Mouse (Mus musculus) MEL (cell line): ENCODE results near the gene Tnk2. TPM values are rescaled to one million over a fixed set of nuclear protein-coding genes. Genes with fewer than 3 reads are reported as not detected.

Experiments used
- DNase-seq: peaks from one replicate; pipeline ENCODE4 v3.0.0; 2011; ENCODE audit warnings: low read depth, low spot score
- H3K27ac ChIP-seq: 2 replicates; pipeline ENCODE4 v1.5.1; 2012; ENCODE audit warnings: low read depth, mild to moderate bottlenecking, control low read depth, low read length, moderate library complexity; ENCODE audit not compliant: control insufficient read depth
- H3K27me3 ChIP-seq, 2 experiments: fragments of 150-350 bp in 1 of 2; sonication (generic) in 1 of 2; 2 replicates each; pipeline ENCODE4 v1.6.1; 2012; ENCODE audit warnings: low read length in 2 of 2, mild to moderate bottlenecking in 2 of 2, improper control_type of control experiment in 1 of 2, moderate library complexity in 1 of 2; ENCODE audit not compliant: insufficient read depth in 2 of 2, control insufficient read depth in 1 of 2
- H3K36me3 ChIP-seq, 2 experiments: 2 replicates each; pipeline ENCODE4 v1.6.1; 2012 to 2014; ENCODE audit warnings: low read length in 2 of 2, improper control_type of control experiment in 1 of 2, inconsistent platforms in 1 of 2, mild to moderate bottlenecking in 1 of 2; ENCODE audit not compliant: insufficient read depth in 2 of 2, control insufficient read depth in 1 of 2
- H3K4me1 ChIP-seq, 2 experiments: fragments of 150-350 bp in 1 of 2; sonication (generic) in 1 of 2; 2 replicates each; pipeline ENCODE4 v1.6.1; 2012; ENCODE audit warnings: low read length in 2 of 2, improper control_type of control experiment in 1 of 2, mild to moderate bottlenecking in 1 of 2; ENCODE audit not compliant: insufficient read depth in 2 of 2, control insufficient read depth in 1 of 2
- H3K4me3 ChIP-seq, 2 experiments: fragments of 150-350 bp in 1 of 2; sonication (generic) in 1 of 2; 2 replicates each; pipeline ENCODE4 v1.5.1; 2012; ENCODE audit warnings: low read depth in 2 of 2, low read length in 2 of 2, mild to moderate bottlenecking in 2 of 2, moderate library complexity in 2 of 2, control low read depth in 1 of 2, improper control_type of control experiment in 1 of 2; ENCODE audit not compliant: control insufficient read depth in 1 of 2, insufficient read depth in 1 of 2
- H3K79me2 ChIP-seq: 2 replicates; pipeline ENCODE4 v1.6.1; 2012; ENCODE audit warnings: mild to moderate bottlenecking, low read length, moderate library complexity; ENCODE audit not compliant: control insufficient read depth, poor library complexity, insufficient read depth
- H3K9ac ChIP-seq: 2 replicates; pipeline ENCODE4 v1.6.1; 2012; ENCODE audit warnings: low read depth, mild to moderate bottlenecking, control low read depth, low read length, moderate library complexity; ENCODE audit not compliant: control insufficient read depth, poor library complexity, severe bottlenecking
- H3K9me3 ChIP-seq: fragments of 150-350 bp; sonication (generic); replicated peaks from 2 replicates; pipeline ENCODE4 v1.6.1; 2012; ENCODE audit warnings: mild to moderate bottlenecking, low read length, improper control_type of control experiment, moderate library complexity; ENCODE audit not compliant: insufficient read depth
- CHD1 ChIP-seq: IDR thresholded peaks from 2 replicates; pipeline ENCODE4 v1.6.1; 2012; ENCODE audit warnings: low read depth, mild to moderate bottlenecking, inconsistent platforms, low read length, improper control_type of control experiment
- CTCF ChIP-seq, 3 experiments: IDR thresholded peaks in 2 of 3; conservative IDR thresholded peaks in 1 of 3; 2 replicates each; pipeline ENCODE4 v1.5.1; 2011 to 2012; ENCODE audit warnings: low read length in 3 of 3, low read depth in 2 of 3, mild to moderate bottlenecking in 2 of 3, improper control_type of control experiment in 1 of 3, inconsistent platforms in 1 of 3, mixed read lengths in 1 of 3, moderate library complexity in 1 of 3; ENCODE audit not compliant: control insufficient read depth in 1 of 3, insufficient read depth in 1 of 3, poor library complexity in 1 of 3, severe bottlenecking in 1 of 3
- E2F4 ChIP-seq: IDR thresholded peaks from 2 replicates; pipeline ENCODE4 v1.6.1; 2011; ENCODE audit warnings: low read depth, low read length, improper control_type of control experiment, borderline replicate concordance
- ELF1 ChIP-seq: IDR thresholded peaks from 2 replicates; pipeline ENCODE4 v1.6.1; 2014; ENCODE audit warnings: low read depth, mild to moderate bottlenecking, inconsistent platforms, low read length, improper control_type of control experiment, moderate library complexity
- ETS1 ChIP-seq: IDR thresholded peaks from 2 replicates; pipeline ENCODE4 v1.6.1; 2012; ENCODE audit warnings: low read depth, mild to moderate bottlenecking, inconsistent platforms, low read length, improper control_type of control experiment, moderate library complexity
- GABPA ChIP-seq: IDR thresholded peaks from 2 replicates; pipeline ENCODE4 v1.6.1; 2012; ENCODE audit warnings: low read depth, mild to moderate bottlenecking, inconsistent platforms, low read length, improper control_type of control experiment, moderate library complexity
- GATA1 ChIP-seq: IDR thresholded peaks from 2 replicates; pipeline ENCODE4 v1.6.1; 2011; ENCODE audit warnings: low read depth, low read length, improper control_type of control experiment
- JUND ChIP-seq: IDR thresholded peaks from 2 replicates; pipeline ENCODE4 v1.6.1; 2011; ENCODE audit warnings: low read depth, mild to moderate bottlenecking, improper control_type of control experiment, low read length
- KAT2A ChIP-seq: conservative IDR thresholded peaks from 2 replicates; pipeline ENCODE4 v1.6.1; 2012; ENCODE audit warnings: low read depth, low read length, improper control_type of control experiment, inconsistent platforms
- MAFK ChIP-seq: IDR thresholded peaks from 2 replicates; pipeline ENCODE4 v1.6.1; 2011; ENCODE audit warnings: low read depth, mild to moderate bottlenecking, low read length, improper control_type of control experiment, borderline replicate concordance
- MAX ChIP-seq: IDR thresholded peaks from 2 replicates; pipeline ENCODE4 v1.6.1; 2011; ENCODE audit warnings: low read length, improper control_type of control experiment
- MYB ChIP-seq: IDR thresholded peaks from 2 replicates; pipeline ENCODE4 v1.6.1; 2011; ENCODE audit warnings: mild to moderate bottlenecking, low read depth, low read length, improper control_type of control experiment
- NELFE ChIP-seq: IDR thresholded peaks from 2 replicates; pipeline ENCODE4 v1.6.1; 2011; ENCODE audit warnings: low read depth, low read length, improper control_type of control experiment
- POLR2A ChIP-seq, 2 experiments: IDR thresholded peaks; 2 replicates each; pipeline ENCODE4 v1.6.1; 2011 to 2012; ENCODE audit warnings: low read length in 2 of 2, mild to moderate bottlenecking in 2 of 2, control low read depth in 1 of 2, improper control_type of control experiment in 1 of 2, low read depth in 1 of 2, moderate library complexity in 1 of 2; ENCODE audit not compliant: control insufficient read depth in 1 of 2, insufficient read depth in 1 of 2, poor library complexity in 1 of 2
- POLR2AphosphoS2 ChIP-seq: IDR thresholded peaks from 2 replicates; pipeline ENCODE4 v1.6.1; 2011; ENCODE audit warnings: low read length, improper control_type of control experiment
- POLR2AphosphoS5 ChIP-seq: IDR thresholded peaks from 2 replicates; pipeline ENCODE4 v1.6.1; 2012; ENCODE audit warnings: low read depth, borderline replicate concordance, mild to moderate bottlenecking, inconsistent platforms, low read length, moderate library complexity, mixed read lengths
- RAD21 ChIP-seq: IDR thresholded peaks from 2 replicates; pipeline ENCODE4 v1.6.1; 2011; ENCODE audit warnings: mild to moderate bottlenecking, low read depth, low read length, improper control_type of control experiment
- SIN3A ChIP-seq: IDR thresholded peaks from 2 replicates; pipeline ENCODE4 v1.6.1; 2012; ENCODE audit warnings: low read length, improper control_type of control experiment, inconsistent platforms
- TCF12 ChIP-seq: IDR thresholded peaks from 2 replicates; pipeline ENCODE4 v1.6.1; 2014; ENCODE audit warnings: low read depth, mild to moderate bottlenecking, inconsistent platforms, low read length, improper control_type of control experiment, moderate library complexity
- UBTF ChIP-seq: IDR thresholded peaks from 2 replicates; pipeline ENCODE4 v1.6.1; 2012; ENCODE audit warnings: low read depth, mild to moderate bottlenecking, inconsistent platforms, low read length, improper control_type of control experiment, moderate library complexity, borderline replicate concordance; ENCODE audit not compliant: insufficient read depth
- USF2 ChIP-seq, 2 experiments: IDR thresholded peaks; 2 replicates each; pipeline ENCODE4 v1.6.1; 2011 to 2012; ENCODE audit warnings: improper control_type of control experiment in 2 of 2, low read length in 2 of 2, borderline replicate concordance in 1 of 2, inconsistent platforms in 1 of 2, low read depth in 1 of 2, mild to moderate bottlenecking in 1 of 2; ENCODE audit not compliant: insufficient read depth in 1 of 2
- ZC3H11A ChIP-seq: IDR thresholded peaks from 2 replicates; pipeline ENCODE4 v1.6.1; 2012; ENCODE audit warnings: low read depth, mild to moderate bottlenecking, inconsistent platforms, low read length, improper control_type of control experiment
- ZKSCAN1 ChIP-seq: IDR thresholded peaks from 2 replicates; pipeline ENCODE4 v1.6.1; 2012; ENCODE audit warnings: low read depth, mild to moderate bottlenecking, inconsistent platforms, low read length, improper control_type of control experiment, moderate library complexity
- ZNF384 ChIP-seq: IDR thresholded peaks from 2 replicates; pipeline ENCODE4 v1.6.1; 2012; ENCODE audit warnings: low read depth, mild to moderate bottlenecking, inconsistent platforms, low read length, improper control_type of control experiment
- polyA plus RNA-seq, 2 experiments: library from polyadenylated mRNA; stranded (reverse) in 1 of 2; unstranded in 1 of 2; fragments of >175 nt in 1 of 2; fragments of >200 nt in 1 of 2; gene quantifications; 2 replicates each; pipeline versions ENCODE4 v1.2.1 to v1.2.4; 2012; ENCODE audit warnings: low replicate concordance in 2 of 2, low read depth in 1 of 2; ENCODE audit not compliant: insufficient read length in 2 of 2, insufficient read depth in 1 of 2, missing spikeins in 1 of 2
- total RNA-seq: library from RNA; depleted of rRNA; stranded (reverse); fragments of 300-350 nt; gene quantifications from 2 replicates; pipeline ENCODE4 v1.2.3, GENCODE M21; 2012

Gene Tnk2
- total and polyA plus RNA-seq, 3 experiments, result 34.8 to 77.0 TPM; not detected in 1

DNA sequence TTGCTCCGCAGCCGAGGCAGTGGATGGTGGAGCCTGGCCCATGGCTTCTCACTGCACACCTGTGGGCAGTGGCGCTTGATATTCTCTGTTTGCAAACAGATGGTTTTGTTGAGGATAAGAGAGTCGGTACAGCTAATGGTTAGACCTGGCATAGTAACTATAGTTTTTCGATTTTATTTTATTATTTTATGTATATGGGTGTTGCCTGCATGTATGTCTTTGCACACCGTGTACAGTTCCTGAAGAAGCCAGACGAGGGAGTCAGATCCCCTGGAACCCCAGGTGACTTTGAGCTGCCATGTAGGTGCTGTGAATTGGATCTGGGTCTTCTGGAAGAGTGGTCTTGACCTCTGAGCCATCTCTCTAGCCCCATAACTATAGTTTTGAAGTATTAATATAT lies 18.7 kb downstream of the Tnk2 start:
- no peak overlapping the region for H3K9ac ChIP-seq
- no peak overlapping the region for H3K27ac ChIP-seq
- no peak for TF ChIP-seq ZC3H11A
- no peak for TF ChIP-seq MAFK
- no peak for TF ChIP-seq ETS1
- no peak for TF ChIP-seq CHD1
- TF ChIP-seq, all 39 proteins: peak for 0
- Histone ChIP-seq H3K27me3 (no peaks in the 10 kb centered on the region), H3K9me3 (no peaks in the 10 kb centered on the region), H3K79me2 (no peaks in the 10 kb centered on the region; the same call in 1 of the 2 replicates), H3K36me3 (peaks cover 0 to 28% of the 10 kb centered on the region in 2 experiments; a peak in 2 of 4 replicates), H3K4me3 (no peak overlapping the region), H3K4me1 (peaks cover 10 to 31% of the 10 kb centered on the region in 2 experiments)
- no peak for DNase-seq

DNA sequence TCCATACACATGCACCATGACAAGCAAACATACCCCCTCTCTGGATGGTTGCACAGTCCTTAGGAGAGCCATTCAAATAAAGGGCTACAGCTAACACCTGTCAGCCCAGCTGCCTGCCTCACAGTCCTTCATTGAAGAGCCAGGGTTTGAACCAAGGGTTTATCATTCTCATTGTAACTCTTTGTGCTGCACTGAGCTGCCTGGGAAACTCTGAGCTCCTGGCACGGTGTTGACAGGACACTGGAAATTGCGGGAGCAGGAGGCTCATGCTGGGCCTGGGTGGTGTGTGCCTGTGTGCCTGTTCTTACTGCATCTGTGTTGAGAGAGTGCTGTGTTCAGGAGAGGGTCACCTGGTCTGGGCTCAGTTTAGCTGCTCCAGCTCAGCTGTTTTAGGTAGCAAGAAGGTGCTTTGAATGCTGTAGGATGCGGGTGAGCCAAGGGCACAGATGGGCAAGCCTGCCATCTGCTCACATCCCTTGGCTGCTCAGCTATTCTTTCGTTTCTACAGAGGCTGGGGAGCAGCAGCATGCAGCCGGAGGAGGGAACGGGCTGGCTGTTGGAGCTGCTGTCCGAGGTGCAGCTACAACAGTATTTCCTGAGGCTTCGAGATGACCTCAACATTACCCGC lies 19.7 kb downstream of the Tnk2 start:
- TF ChIP-seq KAT2A (no peak), JUND (no peak), CHD1 (no peak), NELFE (no peak), CTCF (IDR thresholded peaks at IDR 0.05 in 2 of 3, conservative IDR thresholded peaks at IDR 0.05 in 1 of 3; ENCODE audit: control insufficient read depth in 1 of 3, insufficient read depth in 1 of 3, low read depth in 2 of 3, low read length in 3 of 3, poor library complexity in 1 of 3, severe bottlenecking in 1 of 3) (no peak), POLR2AphosphoS2 (no peak)
- H3K36me3 ChIP-seq, result peaks cover 0 to 28% of the 10 kb centered on the region in 2 experiments; a peak in 2 of 4 replicates
- H3K9me3 ChIP-seq, result no peaks in the 10 kb centered on the region
- H3K4me1 ChIP-seq, result peaks cover 10 to 34% of the 10 kb centered on the region in 2 experiments
- no peak overlapping the region for H3K4me3 ChIP-seq
- H3K79me2 ChIP-seq, result no peaks in the 10 kb centered on the region; the same call in 1 of the 2 replicates
- no peak overlapping the region for H3K9ac ChIP-seq
- no peaks in the 10 kb centered on the region for H3K27me3 ChIP-seq
- DNase-seq, result no peak
- H3K27ac ChIP-seq, result no peak overlapping the region

DNA sequence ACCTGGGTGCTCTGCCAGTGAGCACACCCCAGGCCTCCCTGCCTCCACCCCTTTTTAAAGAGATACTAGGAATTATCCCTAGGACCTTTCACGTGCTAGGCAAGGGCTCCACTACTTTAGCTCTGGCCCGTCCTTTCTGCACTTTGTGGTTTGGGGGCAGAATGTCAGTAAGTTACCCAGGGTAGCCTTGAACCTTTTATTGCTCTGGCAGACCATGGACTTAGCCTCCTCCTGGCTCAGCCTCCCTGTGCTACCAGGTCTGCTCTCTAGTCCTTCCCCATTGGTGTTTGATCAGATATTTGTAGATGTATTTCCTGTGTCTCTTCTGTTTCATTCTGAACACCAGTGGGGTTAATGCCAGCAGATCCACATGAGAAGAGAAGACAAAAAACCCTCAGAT lies 20.5 kb downstream of the Tnk2 start:
- Histone ChIP-seq H3K36me3 (peaks cover 0 to 28% of the 10 kb centered on the region in 2 experiments; a peak in 2 of 4 replicates), H3K27ac (peak overlapping the region; percentile 44; the same call in 1 of the 2 replicates), H3K4me3 (no peak overlapping the region)

More for the DNA sequence above, 20.5 kb downstream of the Tnk2 start:
- TF ChIP-seq CTCF (IDR thresholded peaks at IDR 0.05 in 2 of 3, conservative IDR thresholded peaks at IDR 0.05 in 1 of 3; ENCODE audit: control insufficient read depth in 1 of 3, insufficient read depth in 1 of 3, low read depth in 2 of 3, low read length in 3 of 3, poor library complexity in 1 of 3, severe bottlenecking in 1 of 3) (no peak), MAX (no peak), E2F4 (no peak), ELF1 (no peak), UBTF (no peak), ZC3H11A (no peak), TCF12 (no peak), MAFK (no peak), ZNF384 (no peak), NELFE (no peak), GABPA (no peak), RAD21 (no peak), POLR2A (IDR thresholded peaks at IDR 0.05; ENCODE audit: control insufficient read depth in 1 of 2, insufficient read depth in 1 of 2, low read depth in 1 of 2, low read length in 2 of 2, poor library complexity in 1 of 2) (no peak), JUND (no peak), SIN3A (no peak), POLR2AphosphoS5 (no peak), GATA1 (no peak), ZKSCAN1 (no peak), MYB (no peak), USF2 (IDR thresholded peaks at IDR 0.05; ENCODE audit: borderline replicate concordance in 1 of 2, insufficient read depth in 1 of 2, low read depth in 1 of 2, low read length in 2 of 2) (no peak)
- Histone ChIP-seq H3K4me1 (peaks cover 10 to 34% of the 10 kb centered on the region in 2 experiments), H3K9ac (no peak overlapping the region), H3K79me2 (no peaks in the 10 kb centered on the region; the same call in 1 of the 2 replicates), H3K9me3 (no peaks in the 10 kb centered on the region), H3K27me3 (no peaks in the 10 kb centered on the region)
- DNase-seq, result no peak
